Mouse (Mus musculus): Measurements from ENCODE around the gene Havcr2. TPM values are rescaled to one million over a fixed set of nuclear protein-coding genes. Genes with fewer than 3 reads are reported as not detected.
A peak's percentile ranks its signal among the peaks of the same experiment; 100 is the strongest.

Gene Havcr2
- polyA plus RNA-seq, 1 experiment from 2014 or later: 0.37 TPM

GRCm38 (mm10) chr11:46431129-46431528, 23.6 kb upstream of the Havcr2 start:
- WGBS: 9% methylated on average over 3 of the region's 3 CpGs
- no peak overlapping the region for H3K9ac ChIP-seq (ENCODE audit: low read length)
- no peak; the same call in 1 of the 2 replicates for ATAC-seq (replicated peaks; ENCODE audit: extremely low read depth, insufficient read depth, low FRiP score)

GRCm38 (mm10) chr11:46435363-46435762, 19.4 kb upstream of the Havcr2 start:
- Histone ChIP-seq H3K4me2 (ENCODE audit: low read depth, low read length) (no peak overlapping the region), H3K27me3 (ENCODE audit: control insufficient read depth, insufficient read depth, low read length) (no peaks in the 10 kb centered on the region), H3K9me3 (replicated peaks; ENCODE audit: control insufficient read depth, low read length) (no peaks in the 10 kb centered on the region), H3K4me3 (ENCODE audit: low read length) (no peak overlapping the region), H3K36me3 (ENCODE audit: control insufficient read depth, insufficient read depth) (peaks cover under 1% of the 10 kb centered on the region; the same call in 1 of the 2 replicates), H3K27ac (ENCODE audit: low read length) (no peak overlapping the region), H3K4me1 (ENCODE audit: control insufficient read depth, insufficient read depth, low read length) (peaks cover 9% of the 10 kb centered on the region), H3K9ac (ENCODE audit: low read length) (no peak overlapping the region)
- no peak for ATAC-seq (replicated peaks; ENCODE audit: extremely low read depth, insufficient read depth, low FRiP score)

More at GRCm38 (mm10) chr11:46431129-46431528, 23.6 kb upstream of the Havcr2 start:
- no peak overlapping the region for H3K27ac ChIP-seq (ENCODE audit: low read length)
- 0 out of 2 replicates have a peak, but pooled peaks cover 2% of the 10 kb centered on the region for H3K4me1 ChIP-seq (ENCODE audit: control insufficient read depth, insufficient read depth, low read length)
- H3K36me3 ChIP-seq (ENCODE audit: control insufficient read depth, insufficient read depth): no peaks in the 10 kb centered on the region
- no peak overlapping the region for H3K4me2 ChIP-seq (ENCODE audit: low read depth, low read length)
- H3K27me3 ChIP-seq (ENCODE audit: control insufficient read depth, insufficient read depth, low read length): no peaks in the 10 kb centered on the region
- no peaks in the 10 kb centered on the region for H3K9me3 ChIP-seq (replicated peaks; ENCODE audit: control insufficient read depth, low read length)
- no peak overlapping the region for H3K4me3 ChIP-seq (ENCODE audit: low read length)

- Histone ChIP-seq H3K9me3 (replicated peaks; ENCODE audit: control insufficient read depth, low read length) (no peaks in the 10 kb centered on the region), H3K4me3 (ENCODE audit: low read length) (peak within 1 kb of the TSS; percentile 81), H3K27ac (ENCODE audit: low read length) (peak within 1 kb of the TSS; percentile 89), H3K9ac (ENCODE audit: low read length) (peak within 1 kb of the TSS; percentile 84), H3K27me3 (ENCODE audit: control insufficient read depth, insufficient read depth, low read length) (no peaks in the 10 kb centered on the region), H3K4me1 (ENCODE audit: control insufficient read depth, insufficient read depth, low read length) (peaks cover 9% of the 10 kb centered on the region), H3K4me2 (ENCODE audit: low read depth, low read length) (peak within 1 kb of the TSS; percentile 96), H3K36me3 (ENCODE audit: control insufficient read depth, insufficient read depth) (peaks cover 6% of the 10 kb centered on the region)
- ATAC-seq (replicated peaks; ENCODE audit: extremely low read depth, insufficient read depth, low FRiP score): peak; percentile 99
- WGBS: under 1% methylated on average over 56 of the region's 59 CpGs
Measured at GRCm38 (mm10) chr11:46436760-46437458, 17.8 kb upstream of the Havcr2 start, which contains the start of gene Med7. Gene Med7 (plus strand): TSS chr11:46436925.

DNA sequence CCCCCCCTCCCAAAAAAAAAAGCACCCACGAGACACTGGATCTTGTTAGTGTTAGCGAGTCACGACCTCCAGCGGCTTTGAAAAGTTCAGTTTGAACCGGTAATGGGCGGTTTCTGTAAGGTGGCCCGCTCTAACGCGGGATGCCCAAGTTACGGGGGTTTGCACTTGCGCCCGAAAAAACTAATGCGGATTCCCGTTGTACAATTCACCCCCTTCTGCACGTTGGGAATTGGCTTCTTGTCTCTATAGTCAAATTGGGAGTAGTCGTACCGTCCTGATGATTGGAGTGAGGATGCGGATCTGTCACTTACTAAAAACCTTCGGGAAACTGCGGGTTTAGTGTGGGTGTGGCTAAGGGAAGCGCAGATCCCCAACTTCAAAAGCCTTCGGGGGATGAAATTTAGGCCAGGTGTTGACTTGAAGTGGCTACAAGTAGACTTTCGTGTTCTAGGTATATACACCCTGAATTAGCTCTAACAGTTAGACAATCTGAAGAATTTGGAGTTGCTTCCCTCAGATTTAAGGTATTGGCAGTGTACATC, 17.2 kb upstream of the Havcr2 start:
- Histone ChIP-seq H3K4me2 (ENCODE audit: low read depth, low read length) (peak overlapping the region; percentile 96), H3K36me3 (ENCODE audit: control insufficient read depth, insufficient read depth) (peaks cover 6% of the 10 kb centered on the region), H3K4me3 (ENCODE audit: low read length) (peak overlapping the region; percentile 81), H3K9me3 (replicated peaks; ENCODE audit: control insufficient read depth, low read length) (no peaks in the 10 kb centered on the region), H3K9ac (ENCODE audit: low read length) (peak overlapping the region; percentile 84), H3K4me1 (ENCODE audit: control insufficient read depth, insufficient read depth, low read length) (peaks cover 9% of the 10 kb centered on the region), H3K27ac (ENCODE audit: low read length) (peak overlapping the region; percentile 89), H3K27me3 (ENCODE audit: control insufficient read depth, insufficient read depth, low read length) (no peaks in the 10 kb centered on the region)
- 1% methylated on average over 23 of the region's 23 CpGs for WGBS
- ATAC-seq (replicated peaks; ENCODE audit: extremely low read depth, insufficient read depth, low FRiP score): peak; percentile 16; the same call in 1 of the 2 replicates

GRCm38 (mm10) chr11:46439005-46439543, 15.7 kb upstream of the Havcr2 start:
- Histone ChIP-seq H3K27me3 (ENCODE audit: control insufficient read depth, insufficient read depth, low read length) (no peaks in the 10 kb centered on the region), H3K4me2 (ENCODE audit: low read depth, low read length) (no peak overlapping the region), H3K36me3 (ENCODE audit: control insufficient read depth, insufficient read depth) (peaks cover 8% of the 10 kb centered on the region), H3K4me3 (ENCODE audit: low read length) (no peak overlapping the region), H3K9me3 (replicated peaks; ENCODE audit: control insufficient read depth, low read length) (no peaks in the 10 kb centered on the region), H3K4me1 (ENCODE audit: control insufficient read depth, insufficient read depth, low read length) (peaks cover 9% of the 10 kb centered on the region), H3K27ac (ENCODE audit: low read length) (no peak overlapping the region), H3K9ac (ENCODE audit: low read length) (no peak overlapping the region)
- ATAC-seq (replicated peaks; ENCODE audit: extremely low read depth, insufficient read depth, low FRiP score): no peak
- WGBS: 84% methylated on average over 5 of the region's 5 CpGs

GRCm38 (mm10) chr11:46441774-46442173, 13.0 kb upstream of the Havcr2 start:
- Histone ChIP-seq H3K27me3 (ENCODE audit: control insufficient read depth, insufficient read depth, low read length) (no peaks in the 10 kb centered on the region), H3K4me1 (ENCODE audit: control insufficient read depth, insufficient read depth, low read length) (peaks cover 6% of the 10 kb centered on the region), H3K4me3 (ENCODE audit: low read length) (no peak overlapping the region), H3K36me3 (ENCODE audit: control insufficient read depth, insufficient read depth) (peaks cover 8% of the 10 kb centered on the region), H3K4me2 (ENCODE audit: low read depth, low read length) (no peak overlapping the region), H3K27ac (ENCODE audit: low read length) (no peak overlapping the region), H3K9me3 (replicated peaks; ENCODE audit: control insufficient read depth, low read length) (no peaks in the 10 kb centered on the region), H3K9ac (ENCODE audit: low read length) (no peak overlapping the region)
- ATAC-seq (replicated peaks; ENCODE audit: extremely low read depth, insufficient read depth, low FRiP score): no peak
- WGBS: 81% methylated on average over 1 of the region's 1 CpGs

DNA sequence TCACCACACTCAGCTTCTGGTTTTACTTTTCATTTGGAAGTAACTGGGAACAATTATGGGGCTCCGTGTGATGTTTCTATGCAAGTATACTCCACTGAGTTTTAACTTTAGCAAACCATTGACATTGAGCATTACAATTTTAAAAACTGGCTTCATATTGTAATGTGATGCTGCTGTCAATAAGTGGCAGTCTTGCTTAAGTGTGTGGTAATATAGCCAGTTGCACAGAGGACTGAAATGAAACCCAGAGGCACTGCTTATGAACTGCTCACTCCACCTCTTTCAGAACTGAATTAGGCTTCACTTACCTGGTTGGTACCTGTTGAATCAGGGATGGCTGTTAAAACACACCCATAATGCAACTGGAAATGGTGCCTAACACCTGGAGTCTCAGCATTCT, 11.6 kb upstream of the Havcr2 start:
- no peak overlapping the region for H3K4me2 ChIP-seq (ENCODE audit: low read depth, low read length)
- H3K27ac ChIP-seq (ENCODE audit: low read length): no peak overlapping the region
- ATAC-seq (replicated peaks; ENCODE audit: extremely low read depth, insufficient read depth, low FRiP score): no peak
- H3K4me3 ChIP-seq (ENCODE audit: low read length): no peak overlapping the region
- H3K9ac ChIP-seq (ENCODE audit: low read length): no peak overlapping the region
- peaks cover 8% of the 10 kb centered on the region for H3K36me3 ChIP-seq (ENCODE audit: control insufficient read depth, insufficient read depth)
- H3K9me3 ChIP-seq (replicated peaks; ENCODE audit: control insufficient read depth, low read length): no peaks in the 10 kb centered on the region
- 92% methylated on average over 1 of the region's 1 CpGs for WGBS
- H3K4me1 ChIP-seq (ENCODE audit: control insufficient read depth, insufficient read depth, low read length): peaks cover 3% of the 10 kb centered on the region; the same call in 1 of the 2 replicates
- H3K27me3 ChIP-seq (ENCODE audit: control insufficient read depth, insufficient read depth, low read length): no peaks in the 10 kb centered on the region

DNA sequence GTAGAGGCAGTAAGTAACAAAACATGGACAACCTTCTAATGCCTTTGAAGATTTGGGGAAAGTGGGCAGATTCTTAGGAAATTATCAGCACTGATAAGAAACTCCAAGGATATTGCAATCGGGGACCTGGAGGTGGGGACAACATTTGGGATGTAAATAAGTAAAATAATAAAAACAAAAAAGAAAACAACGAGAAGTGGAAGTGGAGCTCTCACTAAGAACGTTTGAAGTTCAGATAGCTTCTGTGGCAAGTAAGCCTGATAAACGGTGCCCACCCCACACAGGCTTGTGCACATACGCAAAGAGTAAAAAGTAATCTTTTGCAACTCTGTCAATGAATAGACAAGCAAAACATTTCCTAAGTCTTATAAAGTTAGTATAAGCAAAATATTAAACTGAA, 10.8 kb upstream of the Havcr2 start:
- H3K4me3 ChIP-seq (ENCODE audit: low read length): no peak overlapping the region
- H3K27ac ChIP-seq (ENCODE audit: low read length): no peak overlapping the region

GRCm38 (mm10) chr11:46446150-46446549, 8.6 kb upstream of the Havcr2 start:
- Histone ChIP-seq H3K27me3 (ENCODE audit: control insufficient read depth, insufficient read depth, low read length) (no peaks in the 10 kb centered on the region), H3K4me2 (ENCODE audit: low read depth, low read length) (no peak overlapping the region), H3K4me3 (ENCODE audit: low read length) (no peak overlapping the region), H3K36me3 (ENCODE audit: control insufficient read depth, insufficient read depth) (peaks cover 2% of the 10 kb centered on the region; the same call in 1 of the 2 replicates), H3K4me1 (ENCODE audit: control insufficient read depth, insufficient read depth, low read length) (no peaks in the 10 kb centered on the region), H3K27ac (ENCODE audit: low read length) (no peak overlapping the region), H3K9ac (ENCODE audit: low read length) (no peak overlapping the region), H3K9me3 (replicated peaks; ENCODE audit: control insufficient read depth, low read length) (no peaks in the 10 kb centered on the region)
- no peak for ATAC-seq (replicated peaks; ENCODE audit: extremely low read depth, insufficient read depth, low FRiP score)
- 79% methylated on average over 6 of the region's 6 CpGs for WGBS

More for the DNA sequence above, 10.8 kb upstream of the Havcr2 start:
- no peaks in the 10 kb centered on the region for H3K27me3 ChIP-seq (ENCODE audit: control insufficient read depth, insufficient read depth, low read length)
- no peak overlapping the region for H3K9ac ChIP-seq (ENCODE audit: low read length)
- H3K36me3 ChIP-seq (ENCODE audit: control insufficient read depth, insufficient read depth): peaks cover 8% of the 10 kb centered on the region
- H3K9me3 ChIP-seq (replicated peaks; ENCODE audit: control insufficient read depth, low read length): no peaks in the 10 kb centered on the region
- 78% methylated on average over 5 of the region's 5 CpGs for WGBS
- H3K4me1 ChIP-seq (ENCODE audit: control insufficient read depth, insufficient read depth, low read length): peaks cover under 1% of the 10 kb centered on the region; the same call in 1 of the 2 replicates
- no peak overlapping the region for H3K4me2 ChIP-seq (ENCODE audit: low read depth, low read length)
- ATAC-seq (replicated peaks; ENCODE audit: extremely low read depth, insufficient read depth, low FRiP score): no peak

Measured in heart, embryonic 16.5 days (tissue).